Mouse (Mus musculus) brown adipose tissue, adult 24 weeks (tissue): ENCODE measurements around the gene Dupd1. TPM values are rescaled to one million over a fixed set of nuclear protein-coding genes. Genes with fewer than 3 reads are reported as not detected.

Experiments used
- H3K27ac ChIP-seq: fragments of 200-500 bp; replicated peaks from 2 replicates; pipeline ENCODE4 v1.5.1; 2012; ENCODE audit warnings: low read depth, mild to moderate bottlenecking, low read length
- H3K4me1 ChIP-seq: fragments of 200-500 bp; 2 replicates; pipeline ENCODE4 v1.6.1; 2012; ENCODE audit warnings: low read length, mixed read lengths; ENCODE audit not compliant: control insufficient read depth, insufficient read depth, insufficient read length
- H3K4me3 ChIP-seq: fragments of 200-500 bp; 2 replicates; pipeline ENCODE4 v1.5.1; 2012; ENCODE audit warnings: low read depth, mild to moderate bottlenecking, low read length, moderate library complexity; ENCODE audit not compliant: insufficient read depth
- polyA plus RNA-seq: library from polyadenylated mRNA; stranded (reverse); fragments of >200 nt; gene quantifications from 2 replicates; pipeline ENCODE4 v1.2.4, GENCODE M21; 2012; ENCODE audit not compliant: missing spikeins, insufficient read depth, insufficient read length

The Dupd1 gene
- polyA plus RNA-seq, 1 experiment = not detected

DNA sequence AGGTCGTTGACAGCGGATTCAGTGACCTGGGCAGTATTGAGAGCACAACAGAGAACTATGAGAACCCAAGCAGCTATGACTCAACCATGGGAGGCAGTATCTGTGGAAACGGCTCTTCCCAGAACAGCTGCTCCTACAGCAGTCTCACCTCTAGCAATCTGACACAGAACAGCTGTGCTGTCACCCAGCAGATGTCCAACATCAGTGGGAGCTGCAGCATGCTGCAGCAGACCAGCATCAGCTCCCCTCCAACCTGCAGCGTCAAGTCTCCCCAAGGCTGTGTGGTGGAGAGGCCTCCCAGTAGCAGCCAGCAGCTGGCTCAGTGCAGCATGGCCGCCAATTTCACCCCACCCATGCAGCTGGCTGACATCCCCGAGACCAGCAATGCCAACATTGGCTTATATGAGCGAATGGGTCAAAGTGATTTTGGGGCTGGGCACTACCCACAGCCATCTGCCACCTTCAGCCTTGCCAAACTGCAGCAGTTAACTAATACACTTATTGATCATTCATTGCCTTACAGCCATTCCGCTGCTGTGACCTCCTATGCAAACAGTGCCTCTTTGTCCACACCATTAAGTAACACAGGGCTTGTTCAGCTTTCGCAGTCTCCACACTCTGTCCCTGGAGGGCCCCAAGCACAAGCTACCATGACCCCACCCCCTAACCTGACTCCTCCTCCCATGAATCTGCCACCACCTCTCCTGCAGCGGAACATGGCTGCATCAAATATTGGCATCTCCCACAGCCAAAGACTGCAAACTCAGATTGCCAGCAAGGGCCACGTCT, 44.5 kb downstream of the Dupd1 start:
- Histone ChIP-seq H3K4me1 (0 out of 2 replicates have a peak, but pooled peaks cover 2% of the 10 kb centered on the region), H3K27ac (no peak overlapping the region), H3K4me3 (no peak overlapping the region)

DNA sequence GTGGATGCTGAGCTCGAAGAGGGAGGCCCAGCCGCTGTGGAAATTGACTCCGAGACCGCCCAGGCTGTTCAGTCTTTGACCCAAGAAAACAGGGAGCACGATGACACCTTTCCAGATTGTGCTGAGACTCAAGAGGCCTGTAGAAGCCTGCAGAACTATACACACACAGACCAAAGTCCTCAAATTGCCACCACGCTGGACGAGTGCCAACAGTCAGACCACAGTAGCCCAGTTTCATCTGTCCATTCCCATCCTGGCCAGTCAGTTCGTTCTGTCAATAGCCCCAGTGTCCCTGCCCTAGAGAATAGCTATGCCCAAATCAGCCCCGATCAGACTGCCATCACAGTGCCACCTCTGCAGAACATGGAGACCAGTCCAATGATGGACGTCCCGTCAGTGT, 45.2 kb downstream of the Dupd1 start:
- Histone ChIP-seq H3K4me3 (no peak overlapping the region), H3K4me1 (0 out of 2 replicates have a peak, but pooled peaks cover 2% of the 10 kb centered on the region), H3K27ac (no peak overlapping the region)

GRCm38 (mm10) chr14:21662465-21663142, 51.8 kb downstream of the Dupd1 start:
- no peak overlapping the region for H3K27ac ChIP-seq
- 0 out of 2 replicates have a peak, but pooled peaks cover 2% of the 10 kb centered on the region for H3K4me1 ChIP-seq
- H3K4me3 ChIP-seq = no peak overlapping the region

GRCm38 (mm10) chr14:21659652-21660051, 54.7 kb downstream of the Dupd1 start:
- Histone ChIP-seq H3K4me1 (peaks cover 5% of the 10 kb centered on the region; the same call in 1 of the 2 replicates), H3K4me3 (no peak overlapping the region), H3K27ac (no peak overlapping the region)

- Histone ChIP-seq H3K4me1 (peaks cover 5% of the 10 kb centered on the region; the same call in 1 of the 2 replicates), H3K27ac (no peak overlapping the region), H3K4me3 (no peak overlapping the region)
Observed at GRCm38 (mm10) chr14:21659155-21659554, 55.2 kb downstream of the Dupd1 start.

GRCm38 (mm10) chr14:21653813-21654212, 60.6 kb downstream of the Dupd1 start:
- Histone ChIP-seq H3K4me3 (no peak overlapping the region), H3K4me1 (peaks cover 5% of the 10 kb centered on the region; the same call in 1 of the 2 replicates), H3K27ac (no peak overlapping the region)

GRCm38 (mm10) chr14:21640806-21641435, 73.5 kb downstream of the Dupd1 start:
- H3K4me3 ChIP-seq = no peak overlapping the region
- no peaks in the 10 kb centered on the region for H3K4me1 ChIP-seq
- no peak overlapping the region for H3K27ac ChIP-seq

- Histone ChIP-seq H3K27ac (no peak overlapping the region), H3K4me3 (no peak overlapping the region), H3K4me1 (no peaks in the 10 kb centered on the region)
Observed at GRCm38 (mm10) chr14:21636548-21636947, 77.8 kb downstream of the Dupd1 start.

DNA sequence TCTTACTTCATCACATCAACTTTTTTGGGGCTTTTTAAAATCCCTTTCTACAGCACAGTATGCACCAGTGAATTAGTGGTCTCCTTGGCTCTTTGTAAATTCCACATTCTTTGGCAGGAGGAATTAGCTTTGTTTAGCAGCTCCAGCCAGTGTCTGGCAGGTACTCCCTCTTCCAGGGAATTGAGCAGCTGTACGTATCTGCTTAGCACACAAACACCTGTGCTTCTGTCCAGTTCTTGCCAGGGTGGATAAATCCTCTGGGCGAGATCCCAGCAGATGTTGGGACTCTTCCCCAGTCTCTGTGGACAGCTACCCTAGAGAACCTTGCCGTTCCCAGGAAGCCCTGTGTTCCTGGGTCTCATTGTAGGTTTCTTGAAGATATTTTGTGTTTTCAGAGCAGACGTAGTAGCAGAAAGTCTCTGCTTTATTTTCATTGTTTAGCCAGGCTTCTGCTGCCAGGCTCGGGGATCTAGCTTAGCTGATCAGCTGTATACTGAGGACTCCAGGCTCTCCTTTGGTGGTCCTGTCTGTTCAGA, 82.6 kb downstream of the Dupd1 start:
- Histone ChIP-seq H3K4me1 (no peaks in the 10 kb centered on the region), H3K4me3 (no peak overlapping the region), H3K27ac (no peak overlapping the region)

Other genes with a start within 250 kb of the Dupd1 start
- gene Kat6b, start 233.1 kb downstream of the Dupd1 start, polyA plus RNA-seq = 8.4 and 8.7 TPM in 2 replicates
- gene Samd8, start 36.0 kb upstream of the Dupd1 start, polyA plus RNA-seq = 7.1 and 7.9 TPM in 2 replicates
- gene Dusp13, start 36.6 kb upstream of the Dupd1 start, polyA plus RNA-seq = 1.2 and 2.9 TPM in 2 replicates
- gene Vdac2, start 110.7 kb upstream of the Dupd1 start, polyA plus RNA-seq = 276 and 351 TPM in 2 replicates
- 27.9 and 37.4 TPM in 2 replicates for gene Comtd1, start 134.4 kb upstream of the Dupd1 start, polyA plus RNA-seq